Mouse (Mus musculus): ENCODE measurements at regions not wholly inside any gene's neighbourhood (a gene's known extent, or its start where the extent isn't known, plus 50 kb on each side); places are given as distances from the start of the nearest gene placed in this dataset.

- DNase-seq: no peak
Observed at GRCm38 (mm10) chr3:53953801-53954200, 90.2 kb upstream of the Ufm1 start.

- DNase-seq: no peak
Observed at GRCm38 (mm10) chr3:53939684-53940189, 76.1 kb upstream of the Ufm1 start.

GRCm38 (mm10) chr3:53931745-53932144 is 68.1 kb upstream of the Ufm1 start:
- DNase-seq: no peak

GRCm38 (mm10) chr3:53919941-53920340 is 56.3 kb upstream of the Ufm1 start:
- DNase-seq: no peak

GRCm38 (mm10) chr3:53919541-53919940 is 55.9 kb upstream of the Ufm1 start:
- no peak for DNase-seq

- DNase-seq: no peak
Observed at GRCm38 (mm10) chr3:53917960-53918359, 54.3 kb upstream of the Ufm1 start.

GRCm38 (mm10) chr3:53913984-53914669 is 50.5 kb upstream of the Ufm1 start:
- no peak for DNase-seq

All from kidney, postnatal 10 days (tissue).